8 mouse cellular contexts compared by ENCODE assay signal in the genomic region with DNA sequence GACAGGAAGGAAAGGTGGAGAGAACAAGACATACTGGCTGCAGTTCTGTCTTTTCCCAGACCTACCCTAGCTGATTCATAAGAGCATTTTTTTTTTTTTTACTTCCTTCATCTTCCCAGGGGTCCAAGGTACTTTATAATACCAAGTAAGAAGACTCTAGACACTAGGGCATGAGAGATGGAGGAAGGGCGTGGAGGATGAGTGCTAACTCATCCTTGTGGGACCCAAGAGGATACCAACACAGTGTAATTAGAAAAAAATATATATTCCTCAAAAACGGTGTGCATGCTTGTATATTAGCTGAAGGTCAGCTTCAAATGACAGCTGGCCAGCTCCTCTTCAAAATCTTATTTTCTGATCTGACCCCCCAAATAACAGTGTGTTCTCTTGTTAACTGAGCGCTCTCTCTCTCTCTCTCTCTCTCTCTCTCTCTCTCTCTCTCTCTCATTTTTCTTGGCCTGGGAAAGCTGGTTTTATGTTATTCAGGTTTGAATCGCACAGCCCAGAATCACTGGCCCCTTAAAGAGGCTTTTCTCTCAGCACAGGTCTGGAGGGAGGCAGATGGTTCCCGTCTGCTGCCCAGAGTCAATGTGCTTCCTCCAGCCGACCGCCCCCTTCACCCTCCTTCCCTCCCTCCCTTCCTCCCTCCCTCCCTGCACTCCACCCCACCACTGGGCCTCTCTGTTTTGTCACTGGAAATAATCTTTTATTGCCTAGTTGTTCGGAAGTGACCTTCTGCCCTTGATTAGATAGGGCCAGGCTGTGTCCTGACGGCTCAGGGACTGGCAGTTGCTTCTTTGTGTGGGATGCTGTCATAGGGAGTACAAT. TPM values are rescaled to one million over a fixed set of nuclear protein-coding genes. Genes with fewer than 3 reads are reported as not detected.
DNase-seq lines count a peak whose midpoint lies in the region; ATAC-seq and TF ChIP-seq lines count a peak whose summit lies in the region.

No protein-coding gene starts in this region.

- no peaks in the 10 kb centered on the region for H3K27me3 ChIP-seq in embryonic facial prominence, embryonic 12.5 days
- H3K27me3 ChIP-seq in limb, embryonic 11.5 days (ENCODE audit: control insufficient read depth, insufficient read depth, low read length), result no peaks in the 10 kb centered on the region
- H3K27me3 ChIP-seq in neural tube, embryonic 11.5 days (ENCODE audit: control insufficient read depth, insufficient read depth, low read length), result no peaks in the 10 kb centered on the region

- TF ChIP-seq POLR2A in brain, embryonic 14.5 days (IDR thresholded peaks at IDR 0.05; ENCODE audit: borderline replicate concordance, extremely low read depth, insufficient read depth, insufficient read length, poor library complexity, severe bottlenecking), result no peak

- intact Hi-C loops in heart, postnatal 25 days (cut with DNase I), result no loop called here

- no peak for TF ChIP-seq CTCF in brain, embryonic 14.5 days (IDR thresholded peaks at IDR 0.05; ENCODE audit: borderline replicate concordance, extremely low read depth, insufficient read depth, insufficient read length)

- peak; percentile 83 for ATAC-seq in embryonic facial prominence, embryonic 12.5 days (ENCODE audit: insufficient number of reproducible peaks, insufficient read depth, low FRiP score, low TSS enrichment)
- ATAC-seq in limb, embryonic 11.5 days (ENCODE audit: insufficient number of reproducible peaks, low FRiP score, low TSS enrichment, low read depth), result peak; percentile 60; the same call in 1 of the 2 replicates
- ATAC-seq in neural tube, embryonic 11.5 days (ENCODE audit: insufficient read depth, low FRiP score, low TSS enrichment), result peak; percentile 95
- ATAC-seq in cerebellum, adult (ENCODE audit: insufficient number of reproducible peaks, low FRiP score, low TSS enrichment), result no peak

- no peak overlapping the region for H3K4me3 ChIP-seq in embryonic facial prominence, embryonic 12.5 days
- H3K4me3 ChIP-seq in limb, embryonic 11.5 days (ENCODE audit: low read depth, low read length), result no peak overlapping the region
- H3K4me3 ChIP-seq in neural tube, embryonic 11.5 days (ENCODE audit: low read depth, low read length), result no peak overlapping the region

- peak; percentile 81 for DNase-seq in brain, embryonic 14.5 days (ENCODE audit: low read depth)
- DNase-seq in heart, postnatal 25 days (ENCODE audit: low spot score), result peak; percentile 24
- DNase-seq in limb, embryonic 11.5 days (ENCODE audit: low spot score), result peak; percentile 62
- peak; percentile 80 for DNase-seq in neural tube, embryonic 11.5 days (ENCODE audit: low spot score)
- DNase-seq in layer of hippocampus, postnatal 36 days, result no peak
- no peak for DNase-seq in thymus, postnatal 25 days

- H3K4me2 ChIP-seq in embryonic facial prominence, embryonic 12.5 days (replicated peaks), result no peak overlapping the region
- no peak overlapping the region for H3K4me2 ChIP-seq in limb, embryonic 11.5 days (ENCODE audit: low read depth, severe bottlenecking)
- no peak overlapping the region for H3K4me2 ChIP-seq in neural tube, embryonic 11.5 days (ENCODE audit: low read depth)

- no peak overlapping the region for H3K9ac ChIP-seq in embryonic facial prominence, embryonic 12.5 days
- no peak overlapping the region for H3K9ac ChIP-seq in limb, embryonic 11.5 days (ENCODE audit: low read length)
- peak overlapping the region; percentile 15 for H3K9ac ChIP-seq in neural tube, embryonic 11.5 days (ENCODE audit: low read length)

- H3K9me3 ChIP-seq in embryonic facial prominence, embryonic 12.5 days, result peaks cover 14% of the 10 kb centered on the region
- H3K9me3 ChIP-seq in limb, embryonic 11.5 days (ENCODE audit: control insufficient read depth, low read length), result peaks cover 12% of the 10 kb centered on the region; the same call in 1 of the 2 replicates
- H3K9me3 ChIP-seq in neural tube, embryonic 11.5 days (ENCODE audit: control insufficient read depth, low read length), result peaks cover 3% of the 10 kb centered on the region; the same call in 1 of the 2 replicates

- H3K4me1 ChIP-seq in embryonic facial prominence, embryonic 12.5 days, result peaks cover 13% of the 10 kb centered on the region
- peaks cover 15% of the 10 kb centered on the region for H3K4me1 ChIP-seq in limb, embryonic 11.5 days (ENCODE audit: control insufficient read depth, insufficient read depth, low read length)
- H3K4me1 ChIP-seq in neural tube, embryonic 11.5 days (ENCODE audit: control insufficient read depth, insufficient read depth, low read length), result peaks cover 8% of the 10 kb centered on the region

- H3K27ac ChIP-seq in embryonic facial prominence, embryonic 12.5 days, result no peak overlapping the region
- H3K27ac ChIP-seq in limb, embryonic 11.5 days (replicated peaks; ENCODE audit: low read depth, low read length), result 0 out of 2 replicates have a peak overlapping the region, but pooled peaks have one; percentile 15
- H3K27ac ChIP-seq in neural tube, embryonic 11.5 days (ENCODE audit: low read depth, low read length), result peak overlapping the region; percentile 14; the same call in 1 of the 2 replicates

- H3K36me3 ChIP-seq in embryonic facial prominence, embryonic 12.5 days, result no peaks in the 10 kb centered on the region
- no peaks in the 10 kb centered on the region for H3K36me3 ChIP-seq in limb, embryonic 11.5 days (ENCODE audit: control insufficient read depth, insufficient read depth, low read length)
- no peaks in the 10 kb centered on the region for H3K36me3 ChIP-seq in neural tube, embryonic 11.5 days (ENCODE audit: control insufficient read depth, insufficient read depth, low read length)

- 19% methylated on average over 9 of the region's 9 CpGs for WGBS in embryonic facial prominence, embryonic 12.5 days
- 19% methylated on average over 9 of the region's 9 CpGs for WGBS in limb, embryonic 11.5 days
- WGBS in neural tube, embryonic 11.5 days, result 12% methylated on average over 9 of the region's 9 CpGs

RNA-seq across cellular contexts. Expression of a gene that starts 26.8 kb away (rescaled TPM):
- 17.8 and 20.2 TPM in 2 replicates for polyA plus RNA-seq in brain, embryonic 14.5 days (2012; rRNA removed)
- polyA plus RNA-seq in embryonic facial prominence, embryonic 12.5 days (2016; fragmentation: Nextera tagmentation; extraction: Ambion mirVana), result 12.8 and 13.6 TPM in 2 replicates
- total RNA-seq in heart, postnatal 25 days (2021), result 10 to 100 TPM; 22.6 to 22.8 TPM
- 18.5 and 19.8 TPM in 2 replicates for polyA plus RNA-seq in limb, embryonic 11.5 days (2014; fragmentation: Nextera tagmentation; extraction: Ambion mirVana)
- polyA plus RNA-seq in neural tube, embryonic 11.5 days (2014; fragmentation: Nextera tagmentation; extraction: Ambion mirVana), result 8.1 and 8.4 TPM in 2 replicates
- total RNA-seq in layer of hippocampus, postnatal 36 days (2021), result 10 to 100 TPM; 13.3 to 13.8 TPM

RNA-seq across cellular contexts. Expression of a gene that starts 57.8 kb away (rescaled TPM):
- polyA plus RNA-seq in brain, embryonic 14.5 days (2012; rRNA removed), result 12.4 and 12.9 TPM in 2 replicates
- polyA plus RNA-seq in embryonic facial prominence, embryonic 12.5 days (2016; fragmentation: Nextera tagmentation; extraction: Ambion mirVana), result 4.3 and 5.2 TPM in 2 replicates
- total RNA-seq in heart, postnatal 25 days (2021), result not detected
- 5.6 and 6.0 TPM in 2 replicates for polyA plus RNA-seq in limb, embryonic 11.5 days (2014; fragmentation: Nextera tagmentation; extraction: Ambion mirVana)
- polyA plus RNA-seq in neural tube, embryonic 11.5 days (2014; fragmentation: Nextera tagmentation; extraction: Ambion mirVana), result 3.2 TPM in 2 replicates
- total RNA-seq in layer of hippocampus, postnatal 36 days (2021), result 1 to 10 TPM; 4.7 to 4.9 TPM

Comparison
In these comparisons a context has a peak if more than half of its experiments do, and no peak if none do; other contexts are left out.
1. DNase-seq: peak in brain, embryonic 14.5 days (single experiment), heart, postnatal 25 days (single experiment), limb, embryonic 11.5 days (single experiment) and neural tube, embryonic 11.5 days (single experiment); none in layer of hippocampus, postnatal 36 days (0 of 2) and thymus, postnatal 25 days (single experiment).